Mouse (Mus musculus) liver, embryonic 16.5 days (tissue): ENCODE measurements around the gene Polr2a. TPM values are rescaled to one million over a fixed set of nuclear protein-coding genes. Genes with fewer than 3 reads are reported as not detected.
"Not testable (repeated sequence)": the region's sequence is repeated elsewhere in the genome, so short reads cannot be mapped to it uniquely, and the experiment has no call there.

Experiments
- ATAC-seq: fragments of 200-750 bp; cut with Nextera tagmentation; 2 replicates; pipeline ENCODE4 v1.8.0; 2017; ENCODE audit warnings: low read depth, mild to moderate bottlenecking, moderate number of reproducible peaks, moderate library complexity
- H3K27ac ChIP-seq: fragments of 300-500 bp; sonication (generic); 2 replicates; pipeline ENCODE4 v1.5.1; 2014; ENCODE audit warnings: mild to moderate bottlenecking, low read length
- H3K27me3 ChIP-seq: fragments of 300-500 bp; sonication (generic); 2 replicates; pipeline ENCODE4 v1.6.1; 2014; ENCODE audit warnings: low read depth, low read length, mixed read lengths; ENCODE audit not compliant: control insufficient read depth, insufficient read depth
- H3K36me3 ChIP-seq: fragments of 300-500 bp; sonication (generic); 2 replicates; pipeline ENCODE4 v1.6.1; 2014; ENCODE audit warnings: mild to moderate bottlenecking; ENCODE audit not compliant: control insufficient read depth, insufficient read depth
- H3K4me1 ChIP-seq: fragments of 300-500 bp; sonication (generic); 2 replicates; pipeline ENCODE4 v1.6.1; 2014; ENCODE audit warnings: low read depth, low read length, mixed read lengths; ENCODE audit not compliant: control insufficient read depth
- H3K4me2 ChIP-seq: fragments of 300-500 bp; sonication (generic); 2 replicates; pipeline ENCODE4 v1.6.1; 2014; ENCODE audit warnings: low read depth, low read length, mixed read lengths
- H3K4me3 ChIP-seq: fragments of 300-500 bp; sonication (generic); 2 replicates; pipeline ENCODE4 v1.5.1; 2014; ENCODE audit warnings: low read depth, mild to moderate bottlenecking, low read length
- H3K9ac ChIP-seq: fragments of 300-500 bp; sonication (generic); 2 replicates; pipeline ENCODE4 v1.6.1; 2014; ENCODE audit warnings: low read depth, low read length
- H3K9me3 ChIP-seq: fragments of 300-500 bp; sonication (generic); replicated peaks from 2 replicates; pipeline ENCODE4 v1.6.1; 2016; ENCODE audit warnings: low read length; ENCODE audit not compliant: control insufficient read depth
- WGBS: fragments of 180-500 bp; shearing (Covaris S2); extraction: QIAGEN DNeasy Blood & Tissue Kit; methylation state at CpG from one replicate; pipeline ENCODE4 v1.1.7; 2014; ENCODE audit not compliant: insufficient replicate concordance; 5-methylcytosine and 5-hydroxymethylcytosine counted together
- polyA plus RNA-seq: library from polyadenylated mRNA; unstranded; fragments of >200 nt; fragmentation: Nextera tagmentation; extraction: Ambion mirVana; gene quantifications from 2 replicates; pipeline ENCODE4 v1.2.1, GENCODE M21; 2015

Polr2a gene
- polyA plus RNA-seq, 1 experiment from 2014 or later, result 11.9 TPM

GRCm38 (mm10) chr11:69707873-69708381, 50.5 kb downstream of the Polr2a start:
- Histone ChIP-seq H3K4me1 (peaks cover 12% of the 10 kb centered on the region), H3K4me3 (no peak overlapping the region), H3K9ac (no peak overlapping the region), H3K9me3 (no peaks in the 10 kb centered on the region), H3K4me2 (no peak overlapping the region), H3K27me3 (no peaks in the 10 kb centered on the region), H3K27ac (no peak overlapping the region), H3K36me3 (no peaks in the 10 kb centered on the region)
- no peak for ATAC-seq
- WGBS, result 68% methylated on average over 4 of the region's 4 CpGs

GRCm38 (mm10) chr11:69707480-69707847, 51.0 kb downstream of the Polr2a start:
- Histone ChIP-seq H3K4me3 (no peak overlapping the region), H3K9me3 (no peaks in the 10 kb centered on the region), H3K4me2 (no peak overlapping the region), H3K4me1 (peaks cover 12% of the 10 kb centered on the region), H3K27me3 (no peaks in the 10 kb centered on the region), H3K27ac (no peak overlapping the region), H3K9ac (no peak overlapping the region), H3K36me3 (no peaks in the 10 kb centered on the region)
- WGBS, result 78% methylated on average over 4 of the region's 4 CpGs
- ATAC-seq, result no peak

DNA sequence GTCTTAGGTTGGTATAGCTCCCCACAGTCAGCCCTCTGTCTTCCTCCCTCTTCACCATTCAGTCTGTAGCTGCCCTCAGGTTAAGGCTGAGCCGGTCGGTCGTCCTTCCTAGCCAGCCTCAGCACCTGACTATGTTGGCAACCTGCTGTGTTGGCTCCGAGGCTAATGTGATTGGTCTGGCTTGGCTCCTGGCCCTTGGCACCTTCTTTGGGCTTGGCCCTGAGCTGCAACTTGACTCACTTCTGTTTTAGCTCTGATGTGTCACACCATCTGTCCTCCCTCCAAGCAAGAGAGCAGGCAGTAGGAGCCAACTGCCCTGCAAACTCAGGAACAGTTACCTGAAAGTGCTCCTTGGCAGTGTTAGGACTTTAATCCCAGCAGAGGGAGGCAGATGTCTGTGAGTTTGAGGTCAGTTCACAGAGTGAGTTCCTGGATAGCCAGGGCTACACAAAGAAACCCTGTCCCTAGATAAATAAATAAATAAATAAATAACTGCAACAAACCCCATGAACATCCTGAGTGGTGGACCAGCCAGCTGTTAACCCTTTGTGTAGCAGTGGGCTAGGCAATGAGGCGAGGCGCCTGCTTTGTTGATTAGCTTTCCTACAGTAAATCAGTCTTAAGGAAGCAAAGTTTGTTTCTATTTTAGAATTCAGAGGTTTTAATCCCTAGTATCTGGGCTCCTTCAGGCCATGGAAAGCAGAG, 51.5 kb downstream of the Polr2a start:
- H3K9ac ChIP-seq, result no peak overlapping the region

DNA sequence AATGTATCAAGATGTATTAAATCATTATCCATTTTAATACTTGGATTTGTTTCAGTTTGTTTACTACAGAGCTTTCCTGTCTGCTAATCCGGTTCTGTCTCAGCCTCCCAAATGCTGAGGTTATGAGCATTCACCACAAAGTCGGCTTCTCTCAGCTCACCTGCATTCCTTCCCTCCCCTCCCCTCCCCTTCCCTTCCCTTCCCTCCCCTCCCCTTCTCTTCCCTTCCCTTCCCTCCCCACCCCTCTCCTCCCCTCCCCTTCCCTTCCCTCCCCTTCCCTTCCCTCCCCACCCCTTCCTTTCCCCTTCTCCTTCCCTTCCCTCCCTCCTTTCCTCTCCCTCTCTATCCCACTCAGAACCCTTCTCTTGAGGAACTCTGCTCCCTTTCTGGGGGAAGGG, 53.8 kb downstream of the Polr2a start:
- 36% methylated on average over 2 of the region's 2 CpGs for WGBS
- Histone ChIP-seq H3K27ac (no peak overlapping the region), H3K36me3 (no peaks in the 10 kb centered on the region), H3K4me2 (no peak overlapping the region), H3K27me3 (no peaks in the 10 kb centered on the region), H3K4me1 (peaks cover 2% of the 10 kb centered on the region), H3K9me3 (no peaks in the 10 kb centered on the region), H3K9ac (no peak overlapping the region), H3K4me3 (no peak overlapping the region)
- ATAC-seq, result no peak

More for the DNA sequence above, 51.5 kb downstream of the Polr2a start:
- no peak overlapping the region for H3K4me2 ChIP-seq
- no peaks in the 10 kb centered on the region for H3K9me3 ChIP-seq
- no peak overlapping the region for H3K27ac ChIP-seq
- H3K4me1 ChIP-seq, result peaks cover 12% of the 10 kb centered on the region
- no peaks in the 10 kb centered on the region for H3K36me3 ChIP-seq
- H3K4me3 ChIP-seq, result no peak overlapping the region
- ATAC-seq, result no peak
- H3K27me3 ChIP-seq, result no peaks in the 10 kb centered on the region
- WGBS, result 69% methylated on average over 6 of the region's 6 CpGs

GRCm38 (mm10) chr11:69703814-69704612, 54.4 kb downstream of the Polr2a start:
- no peak overlapping the region for H3K9ac ChIP-seq
- no peaks in the 10 kb centered on the region; the same call in 1 of the 2 replicates for H3K4me1 ChIP-seq
- no peaks in the 10 kb centered on the region for H3K27me3 ChIP-seq
- H3K27ac ChIP-seq, result no peak overlapping the region
- H3K4me3 ChIP-seq, result no peak overlapping the region
- ATAC-seq, result no peak
- no peak overlapping the region for H3K4me2 ChIP-seq
- no peaks in the 10 kb centered on the region for H3K36me3 ChIP-seq
- WGBS, result 53% methylated on average over 8 of the region's 8 CpGs
- no peaks in the 10 kb centered on the region for H3K9me3 ChIP-seq

GRCm38 (mm10) chr11:69703381-69703780, 55.1 kb downstream of the Polr2a start:
- not testable (repeated sequence) for ATAC-seq

DNA sequence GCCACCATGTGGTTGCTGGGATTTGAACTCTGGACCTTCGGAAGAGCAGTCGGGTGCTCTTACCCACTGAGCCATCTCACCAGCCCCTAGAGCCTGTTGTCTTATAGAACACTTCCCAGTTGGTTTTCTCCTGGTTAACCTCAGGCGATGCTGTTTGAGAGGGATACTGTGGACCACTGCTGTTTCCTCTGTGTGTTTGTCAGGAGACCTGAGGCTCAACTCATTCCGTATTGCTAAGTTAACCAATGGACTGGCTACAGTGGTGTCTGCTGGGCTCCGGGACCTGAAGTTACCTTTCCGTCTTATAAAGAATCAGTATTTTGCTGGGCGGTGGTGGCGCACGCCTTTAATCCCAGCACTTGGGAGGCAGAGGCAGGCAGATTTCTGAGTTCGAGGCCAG, 55.6 kb downstream of the Polr2a start:
- H3K9ac ChIP-seq, ATAC-seq, H3K4me3 ChIP-seq, H3K4me2 ChIP-seq, H3K36me3 ChIP-seq, H3K27ac ChIP-seq, H3K4me1 ChIP-seq, H3K27me3 ChIP-seq, H3K9me3 ChIP-seq: not testable (repeated sequence)
- 78% methylated on average over 10 of the region's 10 CpGs for WGBS

More at GRCm38 (mm10) chr11:69703381-69703780, 55.1 kb downstream of the Polr2a start:
- H3K9me3 ChIP-seq, H3K36me3 ChIP-seq, H3K4me2 ChIP-seq, H3K27ac ChIP-seq, H3K4me3 ChIP-seq, H3K27me3 ChIP-seq, H3K4me1 ChIP-seq, H3K9ac ChIP-seq: not testable (repeated sequence)
- WGBS, result 55% methylated on average over 2 of the region's 3 CpGs

DNA sequence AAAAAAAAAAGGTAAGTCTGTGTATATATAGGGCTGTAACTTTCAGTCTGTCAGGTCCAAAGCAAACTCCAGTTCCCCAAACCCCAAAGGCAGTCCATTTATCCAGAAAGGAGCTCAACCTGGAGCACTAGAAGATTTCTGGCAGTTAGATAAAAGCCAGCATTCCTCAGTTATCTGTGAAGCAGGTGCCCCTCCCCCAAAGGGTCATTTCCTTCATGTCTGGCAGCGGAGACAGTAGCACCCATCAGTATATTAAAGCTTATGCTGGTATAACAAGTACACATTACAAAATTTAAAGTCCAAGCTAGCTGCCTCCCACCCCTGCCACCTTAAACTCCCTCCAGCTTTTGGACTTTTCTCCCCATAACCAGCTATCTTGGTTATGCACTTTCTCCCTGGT, 58.8 kb downstream of the Polr2a start:
- no peaks in the 10 kb centered on the region for H3K36me3 ChIP-seq
- no peak overlapping the region for H3K9ac ChIP-seq
- no peaks in the 10 kb centered on the region; the same call in 1 of the 2 replicates for H3K27me3 ChIP-seq
- H3K9me3 ChIP-seq, result no peaks in the 10 kb centered on the region
- H3K4me2 ChIP-seq, result no peak overlapping the region
- peaks cover 2% of the 10 kb centered on the region for H3K4me1 ChIP-seq
- WGBS, result 20% methylated on average over 1 of the region's 1 CpGs
- ATAC-seq, result no peak
- no peak overlapping the region for H3K4me3 ChIP-seq
- no peak overlapping the region for H3K27ac ChIP-seq

- Histone ChIP-seq H3K4me2 (no peak overlapping the region), H3K27me3 (no peaks in the 10 kb centered on the region; the same call in 1 of the 2 replicates), H3K9ac (no peak overlapping the region), H3K9me3 (no peaks in the 10 kb centered on the region), H3K36me3 (no peaks in the 10 kb centered on the region), H3K27ac (no peak overlapping the region), H3K4me3 (no peak overlapping the region), H3K4me1 (peaks cover 2% of the 10 kb centered on the region)
- 61% methylated on average over 5 of the region's 5 CpGs for WGBS
- ATAC-seq, result no peak
These were observed 59.9 kb downstream of the Polr2a start for GRCm38 (mm10) chr11:69698574-69698973.
